Mouse (Mus musculus): Measurements from ENCODE around the gene Calml4. TPM values are rescaled to one million over a fixed set of nuclear protein-coding genes. Genes with fewer than 3 reads are reported as not detected.

The Calml4 gene
- total and polyA plus RNA-seq, 3 experiments, result not detected

DNA sequence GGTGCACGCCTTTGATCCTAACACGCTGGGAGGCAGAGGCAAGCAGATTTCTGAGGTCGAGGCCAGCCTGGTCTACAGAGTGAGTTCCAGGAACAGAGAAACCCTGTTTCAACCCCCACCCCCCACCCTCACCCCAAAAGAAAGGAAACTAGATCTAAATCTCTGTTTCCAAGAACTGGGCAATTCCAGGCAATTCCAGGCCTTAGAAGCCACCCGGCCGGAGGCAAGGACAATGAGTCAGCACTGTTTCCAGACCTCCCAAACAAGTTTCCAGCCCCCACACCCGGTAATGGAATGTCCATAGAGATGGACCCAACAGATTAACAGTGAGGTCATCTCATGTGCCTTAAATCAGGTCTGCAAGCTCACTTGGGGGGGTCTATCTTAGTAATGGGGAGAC is 28.0 kb upstream of the Calml4 start:
- Histone ChIP-seq H3K9ac (ENCODE audit: insufficient read depth, low read depth) (no peak overlapping the region), H3K27me3 (replicated peaks) (no peaks in the 10 kb centered on the region), H3K36me3 (replicated peaks in 1 of 2; ENCODE audit: control insufficient read depth in 1 of 2, insufficient read depth in 1 of 2, low read length in 1 of 2) (no peaks in the 10 kb centered on the region), H3K9me3 (replicated peaks; ENCODE audit: low read length) (no peaks in the 10 kb centered on the region), H3K79me2 (replicated peaks; ENCODE audit: control insufficient read depth, extremely low read depth, insufficient read depth, poor library complexity, severe bottlenecking) (no peaks in the 10 kb centered on the region), H3K4me3 (replicated peaks in 1 of 3; ENCODE audit: low read depth in 2 of 3, low read length in 2 of 3, poor library complexity in 1 of 3) (no peak overlapping the region), H3K4me1 (ENCODE audit: control insufficient read depth in 1 of 2, insufficient read depth in 2 of 2) (peaks cover 2 to 17% of the 10 kb centered on the region in 2 experiments; a peak in 2 of 4 replicates), H3K27ac (ENCODE audit: insufficient read depth, low read depth) (no peak overlapping the region), H3K4me2 (ENCODE audit: insufficient read depth, low read depth, poor library complexity, severe bottlenecking) (no peak overlapping the region)
- dilution Hi-C loops (cut with MboI; ENCODE audit: extremely low pct_ligation_motif_present, extremely low pct_unique_long_range_greater_than_20kb, low sequenced_read_pairs), result no loop called here
- TF ChIP-seq SMC3 (IDR thresholded peaks at IDR 0.05; ENCODE audit: low read depth, low read length) (no peak), RCOR1 (conservative IDR thresholded peaks at IDR 0.05; ENCODE audit: low read depth, low read length) (no peak), RAD21 (IDR thresholded peaks at IDR 0.05; ENCODE audit: low read depth, low read length) (no peak), TBP (conservative IDR thresholded peaks at IDR 0.05; ENCODE audit: low read depth, low read length) (no peak), HCFC1 (IDR thresholded peaks at IDR 0.05; ENCODE audit: low read depth, low read length) (no peak), GABPA (IDR thresholded peaks at IDR 0.05; ENCODE audit: insufficient replicate concordance, low read depth, low read length) (no peak), MXI1 (IDR thresholded peaks at IDR 0.05; ENCODE audit: low read depth, low read length) (no peak), EP300 (IDR thresholded peaks at IDR 0.05; ENCODE audit: low read length) (no peak), NRF1 (IDR thresholded peaks at IDR 0.05; ENCODE audit: low read depth, low read length) (no peak), ELF1 (IDR thresholded peaks at IDR 0.05; ENCODE audit: low read depth, low read length) (no peak)
- in situ Hi-C loops (cut with MboI; ENCODE audit: low pct_ligation_motif_present, low pct_unique_long_range_greater_than_20kb, low sequenced_read_pairs), result no loop called here
- DNase-seq (ENCODE audit: extremely low read depth), result no peak

DNA sequence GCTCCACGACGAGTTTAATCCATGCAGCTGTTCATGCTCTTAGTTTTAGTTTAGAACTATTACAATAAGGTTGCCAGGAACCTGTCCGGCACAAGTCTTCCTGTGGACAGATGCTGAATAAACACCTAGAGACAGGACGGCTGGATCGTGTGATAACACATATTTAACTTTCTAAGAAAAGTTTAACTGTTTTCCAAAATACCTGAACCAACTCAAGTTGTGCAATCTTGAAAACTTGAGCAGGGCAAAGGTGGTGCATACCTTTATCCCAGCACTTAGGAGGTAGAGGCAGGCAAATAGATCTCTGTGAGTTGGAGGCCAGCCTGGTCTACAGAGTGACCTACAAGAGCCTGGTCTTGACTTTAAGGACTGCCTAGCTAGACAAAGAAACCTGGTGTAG is 23.0 kb upstream of the Calml4 start:
- no peaks in the 10 kb centered on the region for H3K9me3 ChIP-seq (replicated peaks; ENCODE audit: low read length)
- peaks cover 0 to 1% of the 10 kb centered on the region in 2 experiments for H3K36me3 ChIP-seq (replicated peaks in 1 of 2; ENCODE audit: control insufficient read depth in 1 of 2, insufficient read depth in 1 of 2, low read length in 1 of 2)
- no peak overlapping the region for H3K27ac ChIP-seq (ENCODE audit: insufficient read depth, low read depth)
- H3K9ac ChIP-seq (ENCODE audit: insufficient read depth, low read depth), result no peak overlapping the region
- H3K79me2 ChIP-seq (replicated peaks; ENCODE audit: control insufficient read depth, extremely low read depth, insufficient read depth, poor library complexity, severe bottlenecking), result no peaks in the 10 kb centered on the region
- no peaks in the 10 kb centered on the region for H3K27me3 ChIP-seq (replicated peaks)
- no peak overlapping the region for H3K4me3 ChIP-seq (replicated peaks in 1 of 3; ENCODE audit: low read depth in 2 of 3, low read length in 2 of 3, poor library complexity in 1 of 3)
- in situ Hi-C loops (cut with MboI; ENCODE audit: low pct_ligation_motif_present, low pct_unique_long_range_greater_than_20kb, low sequenced_read_pairs), result no loop called here
- no peak for TF ChIP-seq UBTF (IDR thresholded peaks at IDR 0.05; ENCODE audit: low read depth, low read length)
- no peak for TF ChIP-seq SMC3 (IDR thresholded peaks at IDR 0.05; ENCODE audit: low read depth, low read length)
- TF ChIP-seq EP300 (IDR thresholded peaks at IDR 0.05; ENCODE audit: low read length), result no peak
- no peak for TF ChIP-seq E2F4 (IDR thresholded peaks at IDR 0.05; ENCODE audit: insufficient replicate concordance, low read depth, low read length)
- TF ChIP-seq PAX5 (IDR thresholded peaks at IDR 0.05; ENCODE audit: low read length), result no peak
- TF ChIP-seq TCF12 (IDR thresholded peaks at IDR 0.05; ENCODE audit: low read depth, low read length), result no peak
- TF ChIP-seq ZC3H11A (IDR thresholded peaks at IDR 0.05; ENCODE audit: low read depth, low read length), result no peak
- TF ChIP-seq GABPA (IDR thresholded peaks at IDR 0.05; ENCODE audit: insufficient replicate concordance, low read depth, low read length), result no peak
- TF ChIP-seq MXI1 (IDR thresholded peaks at IDR 0.05; ENCODE audit: low read depth, low read length), result no peak
- TF ChIP-seq ETS1 (conservative IDR thresholded peaks at IDR 0.05; ENCODE audit: low read depth, low read length), result no peak
- no peak for TF ChIP-seq ZKSCAN1 (IDR thresholded peaks at IDR 0.05; ENCODE audit: borderline replicate concordance, low read depth, low read length)
- no peak for TF ChIP-seq CTCF (conservative IDR thresholded peaks at IDR 0.05 in 1 of 2, IDR thresholded peaks at IDR 0.05 in 1 of 2; ENCODE audit: low read depth in 2 of 2, low read length in 2 of 2)
- TF ChIP-seq NELFE (IDR thresholded peaks at IDR 0.05; ENCODE audit: low read depth, low read length), result no peak
- no peak for TF ChIP-seq ELF1 (IDR thresholded peaks at IDR 0.05; ENCODE audit: low read depth, low read length)
- TF ChIP-seq IRF4 (IDR thresholded peaks at IDR 0.05; ENCODE audit: low read depth, low read length), result no peak
- TF ChIP-seq JUND (conservative IDR thresholded peaks at IDR 0.05; ENCODE audit: low read depth, low read length), result no peak
- TF ChIP-seq KAT2A (IDR thresholded peaks at IDR 0.05; ENCODE audit: insufficient replicate concordance, low read length), result no peak
- dilution Hi-C loops (cut with MboI; ENCODE audit: extremely low pct_ligation_motif_present, extremely low pct_unique_long_range_greater_than_20kb, low sequenced_read_pairs), result no loop called here
- no peak for DNase-seq (ENCODE audit: extremely low read depth)
- H3K4me2 ChIP-seq (ENCODE audit: insufficient read depth, low read depth, poor library complexity, severe bottlenecking), result no peak overlapping the region
- H3K4me1 ChIP-seq (ENCODE audit: control insufficient read depth in 1 of 2, insufficient read depth in 2 of 2), result peaks cover 9 to 15% of the 10 kb centered on the region in 2 experiments; a peak in 2 of 4 replicates
